Mouse (Mus musculus) midbrain, postnatal 0 days (tissue): ENCODE measurements at regions not wholly inside any gene's neighbourhood (a gene's known extent, or its start where the extent isn't known, plus 50 kb on each side); places are given as distances from the start of the nearest gene placed in this dataset.

ENCODE experiments used
- ATAC-seq: fragments of 200-750 bp; cut with Nextera tagmentation; 2 replicates; pipeline ENCODE4 v1.8.0; 2017; ENCODE audit warnings: moderate number of reproducible peaks, mild to moderate bottlenecking, moderate TSS enrichment, moderate library complexity; ENCODE audit not compliant: low FRiP score
- DNase-seq: peaks from one replicate; pipeline ENCODE4 v3.0.0-alpha.2; 2015; ENCODE audit warnings: low spot score
- H3K27ac ChIP-seq: fragments of 300-500 bp; sonication (generic); 2 replicates; pipeline ENCODE4 v1.5.1; 2014; ENCODE audit warnings: low read depth, mild to moderate bottlenecking, low read length, mixed read lengths
- H3K27me3 ChIP-seq: fragments of 300-500 bp; sonication (generic); 2 replicates; pipeline ENCODE4 v1.6.1; 2014; ENCODE audit warnings: low read length, control low read depth, mixed read lengths; ENCODE audit not compliant: insufficient read depth
- H3K36me3 ChIP-seq: fragments of 300-500 bp; sonication (generic); 2 replicates; pipeline ENCODE4 v1.6.1; 2014; ENCODE audit warnings: low read length, control low read depth, mixed read lengths; ENCODE audit not compliant: insufficient read depth
- H3K4me1 ChIP-seq: fragments of 300-500 bp; sonication (generic); 2 replicates; pipeline ENCODE4 v1.6.1; 2014; ENCODE audit warnings: mild to moderate bottlenecking, control low read depth, antibody characterized with exemption, low read length, mixed read lengths; ENCODE audit not compliant: insufficient read depth
- H3K4me2 ChIP-seq: fragments of 300-500 bp; sonication (generic); 2 replicates; pipeline ENCODE4 v1.6.1; 2014; ENCODE audit warnings: low read depth, mild to moderate bottlenecking, low read length, mixed read lengths; ENCODE audit not compliant: poor library complexity, severe bottlenecking
- H3K4me3 ChIP-seq: fragments of 300-500 bp; sonication (generic); 2 replicates; pipeline ENCODE4 v1.5.1; 2014; ENCODE audit warnings: low read depth, mild to moderate bottlenecking, low read length, moderate library complexity
- H3K9ac ChIP-seq: fragments of 300-500 bp; sonication (generic); replicated peaks from 2 replicates; pipeline ENCODE4 v1.6.1; 2014; ENCODE audit warnings: mild to moderate bottlenecking, low read length, moderate library complexity, mixed read lengths; ENCODE audit not compliant: poor library complexity, severe bottlenecking
- H3K9me3 ChIP-seq: fragments of 300-500 bp; sonication (generic); 2 replicates; pipeline ENCODE4 v1.6.1; 2016; ENCODE audit warnings: low read length, control low read depth
- CTCF ChIP-seq: IDR thresholded peaks from 2 replicates; pipeline ENCODE4 v1.5.1; 2016; ENCODE audit warnings: antibody characterized with exemption, mild to moderate bottlenecking
- WGBS: fragments of 180-500 bp; shearing (Covaris S2); extraction: QIAGEN DNeasy Blood & Tissue Kit; methylation state at CpG from one replicate; pipeline ENCODE4 v1.1.7; 2014; 5-methylcytosine and 5-hydroxymethylcytosine counted together

- Histone ChIP-seq H3K4me2 (no peak overlapping the region), H3K27ac (no peak overlapping the region), H3K36me3 (no peaks in the 10 kb centered on the region), H3K4me1 (0 out of 2 replicates have a peak, but pooled peaks cover 4% of the 10 kb centered on the region), H3K9ac (no peak overlapping the region), H3K27me3 (no peaks in the 10 kb centered on the region), H3K9me3 (no peaks in the 10 kb centered on the region), H3K4me3 (no peak overlapping the region)
- WGBS = 27% methylated on average over 11 of the region's 11 CpGs
- ATAC-seq = no peak
- peak; percentile 32 for DNase-seq
- TF ChIP-seq CTCF = no peak
Measured at GRCm38 (mm10) chr1:185151130-185151799, 52.7 kb upstream of the Rab3gap2 start.

- no peak for DNase-seq
- no peak overlapping the region for H3K4me3 ChIP-seq
Measured at GRCm38 (mm10) chr1:185150431-185151129, 53.3 kb upstream of the Rab3gap2 start.

GRCm38 (mm10) chr1:185144791-185145190 lies 59.1 kb upstream of the Rab3gap2 start:
- H3K27me3 ChIP-seq = no peaks in the 10 kb centered on the region
- H3K4me2 ChIP-seq = no peak overlapping the region
- no peaks in the 10 kb centered on the region for H3K9me3 ChIP-seq
- no peak for TF ChIP-seq CTCF
- DNase-seq = peak; percentile 33
- H3K27ac ChIP-seq = no peak overlapping the region
- ATAC-seq = no peak
- H3K9ac ChIP-seq = no peak overlapping the region
- H3K36me3 ChIP-seq = no peaks in the 10 kb centered on the region
- H3K4me3 ChIP-seq = no peak overlapping the region
- H3K4me1 ChIP-seq = no peaks in the 10 kb centered on the region
- 97% methylated on average over 1 of the region's 1 CpGs for WGBS

More at GRCm38 (mm10) chr1:185150431-185151129, 53.3 kb upstream of the Rab3gap2 start:
- WGBS = 50% methylated on average over 15 of the region's 15 CpGs
- Histone ChIP-seq H3K4me1 (0 out of 2 replicates have a peak, but pooled peaks cover 4% of the 10 kb centered on the region), H3K9ac (no peak overlapping the region), H3K27me3 (no peaks in the 10 kb centered on the region), H3K27ac (no peak overlapping the region), H3K36me3 (no peaks in the 10 kb centered on the region), H3K9me3 (no peaks in the 10 kb centered on the region), H3K4me2 (no peak overlapping the region)
- TF ChIP-seq CTCF = no peak
- ATAC-seq = no peak

- H3K27me3 ChIP-seq = no peaks in the 10 kb centered on the region
- no peak overlapping the region for H3K4me3 ChIP-seq
- TF ChIP-seq CTCF = no peak
- H3K9ac ChIP-seq = no peak overlapping the region
- DNase-seq = no peak
- 91% methylated on average over 15 of the region's 15 CpGs for WGBS
- H3K36me3 ChIP-seq = no peaks in the 10 kb centered on the region
- H3K9me3 ChIP-seq = no peaks in the 10 kb centered on the region
- no peak overlapping the region for H3K27ac ChIP-seq
- no peak overlapping the region for H3K4me2 ChIP-seq
- ATAC-seq = no peak
- no peaks in the 10 kb centered on the region for H3K4me1 ChIP-seq
Measured at GRCm38 (mm10) chr1:185144006-185144405, 59.9 kb upstream of the Rab3gap2 start.

- WGBS = 74% methylated on average over 5 of the region's 5 CpGs
- no peaks in the 10 kb centered on the region for H3K36me3 ChIP-seq
- DNase-seq = no peak
Measured at GRCm38 (mm10) chr1:185140317-185140716, 63.6 kb upstream of the Rab3gap2 start.

GRCm38 (mm10) chr1:185128209-185128608 lies 75.7 kb upstream of the Rab3gap2 start:
- H3K27ac ChIP-seq = no peak overlapping the region
- H3K36me3 ChIP-seq = no peaks in the 10 kb centered on the region
- H3K4me2 ChIP-seq = no peak overlapping the region
- no peaks in the 10 kb centered on the region for H3K27me3 ChIP-seq
- no peak for ATAC-seq
- TF ChIP-seq CTCF = no peak
- H3K4me3 ChIP-seq = no peak overlapping the region
- no peak overlapping the region for H3K9ac ChIP-seq
- H3K9me3 ChIP-seq = no peaks in the 10 kb centered on the region
- WGBS = 66% methylated on average over 4 of the region's 4 CpGs
- no peak for DNase-seq
- no peaks in the 10 kb centered on the region for H3K4me1 ChIP-seq

More at GRCm38 (mm10) chr1:185140317-185140716, 63.6 kb upstream of the Rab3gap2 start:
- Histone ChIP-seq H3K27me3 (no peaks in the 10 kb centered on the region), H3K4me1 (no peaks in the 10 kb centered on the region), H3K4me3 (no peak overlapping the region), H3K4me2 (no peak overlapping the region), H3K9ac (no peak overlapping the region), H3K9me3 (no peaks in the 10 kb centered on the region), H3K27ac (no peak overlapping the region)
- no peak for TF ChIP-seq CTCF
- ATAC-seq = no peak
